Mouse (Mus musculus) intestine, embryonic 14.5 days (tissue): ENCODE measurements around the gene Gemin7. TPM values are rescaled to one million over a fixed set of nuclear protein-coding genes. Genes with fewer than 3 reads are reported as not detected.
A peak's percentile ranks its signal among the peaks of the same experiment; 100 is the strongest.

Source experiments
- ATAC-seq: fragments of 200-750 bp; cut with Nextera tagmentation; replicated peaks from 2 replicates; pipeline ENCODE4 v1.8.0; 2017; ENCODE audit warnings: low read depth, moderate number of reproducible peaks, moderate TSS enrichment, moderate library complexity; ENCODE audit not compliant: low FRiP score, low TSS enrichment
- DNase-seq: peaks from one replicate; pipeline ENCODE4 v3.0.0-alpha.2; 2018; ENCODE audit warnings: low spot score
- H3K27ac ChIP-seq: fragments of 300-500 bp; sonication (generic); 2 replicates; pipeline ENCODE4 v1.5.1; 2014; ENCODE audit warnings: low read depth, mild to moderate bottlenecking, control low read depth
- H3K27me3 ChIP-seq: fragments of 300-500 bp; sonication (generic); replicated peaks from 2 replicates; pipeline ENCODE4 v1.6.1; 2014; ENCODE audit warnings: low read length, control low read depth; ENCODE audit not compliant: control insufficient read depth, insufficient read depth
- H3K36me3 ChIP-seq: fragments of 300-500 bp; sonication (generic); 2 replicates; pipeline ENCODE4 v1.6.1; 2014; ENCODE audit warnings: low read length, control low read depth; ENCODE audit not compliant: control insufficient read depth, insufficient read depth
- H3K4me1 ChIP-seq: fragments of 300-500 bp; sonication (generic); replicated peaks from 2 replicates; pipeline ENCODE4 v1.6.1; 2014; ENCODE audit warnings: low read length, control low read depth, mixed read lengths; ENCODE audit not compliant: control insufficient read depth, insufficient read depth
- H3K4me2 ChIP-seq: fragments of 300-500 bp; sonication (generic); 2 replicates; pipeline ENCODE4 v1.6.1; 2014; ENCODE audit warnings: low read length
- H3K4me3 ChIP-seq: fragments of 300-500 bp; sonication (generic); 2 replicates; pipeline ENCODE4 v1.5.1; 2014; ENCODE audit warnings: low read depth, low read length, control low read depth, mixed read lengths
- H3K9ac ChIP-seq: fragments of 300-500 bp; sonication (generic); 2 replicates; pipeline ENCODE4 v1.6.1; 2014; ENCODE audit warnings: mild to moderate bottlenecking, low read length
- H3K9me3 ChIP-seq: fragments of 300-500 bp; sonication (generic); 2 replicates; pipeline ENCODE4 v1.6.1; 2016; ENCODE audit warnings: low read length, control low read depth; ENCODE audit not compliant: control insufficient read depth
- whole genome bisulfite sequencing: fragments of 180-500 bp; shearing (Covaris S2); extraction: QIAGEN DNeasy Blood & Tissue Kit; methylation state at CpG from one replicate; pipeline ENCODE4 v1.1.7; 2014; 5-methylcytosine and 5-hydroxymethylcytosine counted together
- polyA plus RNA-seq: library from polyadenylated mRNA; unstranded; fragments of >200 nt; fragmentation: Nextera tagmentation; extraction: Ambion mirVana; gene quantifications from 2 replicates; pipeline ENCODE4 v1.2.1, GENCODE M21; 2014

Gemin7 gene
- polyA plus RNA-seq, 1 experiment from 2014 or later = 176 TPM

- Histone ChIP-seq H3K9me3 (peaks cover 6% of the 10 kb centered on the region; the same call in 1 of the 2 replicates), H3K27me3 (no peaks in the 10 kb centered on the region), H3K4me3 (peak overlapping the region; percentile 85), H3K4me1 (peaks cover 30% of the 10 kb centered on the region), H3K27ac (0 out of 2 replicates have a peak overlapping the region, but pooled peaks have one; percentile 40), H3K36me3 (peaks cover 23% of the 10 kb centered on the region), H3K4me2 (peak overlapping the region; percentile 98), H3K9ac (peak overlapping the region; percentile 92)
- 23% methylated on average over 11 of the region's 11 CpGs for WGBS
- DNase-seq (no peak), ATAC-seq (no peak)
These were observed 16.7 kb downstream of the Gemin7 start for GRCm38 (mm10) chr7:19560491-19561260.

GRCm38 (mm10) chr7:19558965-19559364 is 18.4 kb downstream of the Gemin7 start:
- DNase-seq (no peak), ATAC-seq (no peak)
- Histone ChIP-seq H3K27me3 (no peaks in the 10 kb centered on the region), H3K36me3 (peaks cover 18% of the 10 kb centered on the region), H3K9me3 (no peaks in the 10 kb centered on the region), H3K9ac (no peak overlapping the region), H3K4me1 (peaks cover 30% of the 10 kb centered on the region), H3K27ac (no peak overlapping the region), H3K4me3 (no peak overlapping the region), H3K4me2 (no peak overlapping the region)
- 41% methylated on average over 2 of the region's 2 CpGs for WGBS

GRCm38 (mm10) chr7:19557982-19558900 is 19.2 kb downstream of the Gemin7 start:
- no peak for DNase-seq
- Histone ChIP-seq H3K4me1 (peaks cover 27% of the 10 kb centered on the region), H3K27ac (no peak overlapping the region), H3K9ac (no peak overlapping the region), H3K27me3 (no peaks in the 10 kb centered on the region), H3K4me3 (no peak overlapping the region), H3K9me3 (no peaks in the 10 kb centered on the region), H3K4me2 (no peak overlapping the region), H3K36me3 (peaks cover 22% of the 10 kb centered on the region)
- no peak for ATAC-seq
- 91% methylated on average over 6 of the region's 6 CpGs for WGBS

GRCm38 (mm10) chr7:19557086-19557485 is 20.3 kb downstream of the Gemin7 start:
- Histone ChIP-seq H3K27me3 (no peaks in the 10 kb centered on the region), H3K4me2 (no peak overlapping the region), H3K27ac (no peak overlapping the region), H3K9ac (no peak overlapping the region), H3K9me3 (no peaks in the 10 kb centered on the region), H3K4me3 (no peak overlapping the region), H3K4me1 (peaks cover 29% of the 10 kb centered on the region), H3K36me3 (peaks cover 32% of the 10 kb centered on the region)
- ATAC-seq = no peak
- DNase-seq = no peak
- WGBS = 98% methylated on average over 2 of the region's 2 CpGs

- Histone ChIP-seq H3K4me1 (peaks cover 9% of the 10 kb centered on the region), H3K4me3 (no peak overlapping the region), H3K27ac (no peak overlapping the region), H3K27me3 (no peaks in the 10 kb centered on the region), H3K9me3 (no peaks in the 10 kb centered on the region), H3K9ac (no peak overlapping the region), H3K4me2 (no peak overlapping the region), H3K36me3 (peaks cover 32% of the 10 kb centered on the region)
- DNase-seq = no peak
- no peak for ATAC-seq
- WGBS = 86% methylated on average over 1 of the region's 1 CpGs
These were observed 23.2 kb downstream of the Gemin7 start for GRCm38 (mm10) chr7:19554168-19554567.

GRCm38 (mm10) chr7:19552443-19552842 is 25.0 kb downstream of the Gemin7 start:
- ATAC-seq = no peak
- H3K9ac ChIP-seq = no peak overlapping the region
- 61% methylated on average over 2 of the region's 2 CpGs for WGBS

GRCm38 (mm10) chr7:19551634-19552033 is 25.8 kb downstream of the Gemin7 start:
- peaks cover 32% of the 10 kb centered on the region for H3K36me3 ChIP-seq
- 66% methylated on average over 5 of the region's 5 CpGs for WGBS
- peaks cover 8% of the 10 kb centered on the region; the same call in 1 of the 2 replicates for H3K4me1 ChIP-seq
- no peak overlapping the region for H3K4me2 ChIP-seq
- no peak overlapping the region for H3K9ac ChIP-seq
- H3K27me3 ChIP-seq = no peaks in the 10 kb centered on the region
- DNase-seq (no peak), ATAC-seq (no peak)
- no peak overlapping the region for H3K4me3 ChIP-seq
- H3K27ac ChIP-seq = no peak overlapping the region
- no peaks in the 10 kb centered on the region for H3K9me3 ChIP-seq

More at GRCm38 (mm10) chr7:19552443-19552842, 25.0 kb downstream of the Gemin7 start:
- 0 out of 2 replicates have a peak, but pooled peaks cover 2% of the 10 kb centered on the region for H3K4me1 ChIP-seq
- H3K27me3 ChIP-seq = no peaks in the 10 kb centered on the region
- no peaks in the 10 kb centered on the region for H3K9me3 ChIP-seq
- H3K27ac ChIP-seq = no peak overlapping the region
- no peak overlapping the region for H3K4me3 ChIP-seq
- H3K4me2 ChIP-seq = no peak overlapping the region
- peaks cover 32% of the 10 kb centered on the region for H3K36me3 ChIP-seq
- DNase-seq = no peak

- no peak overlapping the region for H3K9ac ChIP-seq
- DNase-seq = no peak
- H3K4me1 ChIP-seq = peaks cover 20% of the 10 kb centered on the region
- H3K27ac ChIP-seq = no peak overlapping the region
- no peaks in the 10 kb centered on the region for H3K27me3 ChIP-seq
- 76% methylated on average over 10 of the region's 10 CpGs for WGBS
- no peaks in the 10 kb centered on the region for H3K9me3 ChIP-seq
- no peak overlapping the region for H3K4me3 ChIP-seq
- H3K4me2 ChIP-seq = no peak overlapping the region
- H3K36me3 ChIP-seq = peaks cover 21% of the 10 kb centered on the region; the same call in 1 of the 2 replicates
- no peak for ATAC-seq
These were observed 28.0 kb downstream of the Gemin7 start for GRCm38 (mm10) chr7:19549394-19549793.
